Mouse (Mus musculus) right cerebral cortex, postnatal 10 days (tissue): ENCODE measurements around the gene Tlr5.

Experiments used
- DNase-seq, 2 experiments: peaks; one replicate each; pipeline ENCODE4 v3.0.0; 2021; ENCODE audit warnings: low spot score in 2 of 2

Gene Tlr5

DNA sequence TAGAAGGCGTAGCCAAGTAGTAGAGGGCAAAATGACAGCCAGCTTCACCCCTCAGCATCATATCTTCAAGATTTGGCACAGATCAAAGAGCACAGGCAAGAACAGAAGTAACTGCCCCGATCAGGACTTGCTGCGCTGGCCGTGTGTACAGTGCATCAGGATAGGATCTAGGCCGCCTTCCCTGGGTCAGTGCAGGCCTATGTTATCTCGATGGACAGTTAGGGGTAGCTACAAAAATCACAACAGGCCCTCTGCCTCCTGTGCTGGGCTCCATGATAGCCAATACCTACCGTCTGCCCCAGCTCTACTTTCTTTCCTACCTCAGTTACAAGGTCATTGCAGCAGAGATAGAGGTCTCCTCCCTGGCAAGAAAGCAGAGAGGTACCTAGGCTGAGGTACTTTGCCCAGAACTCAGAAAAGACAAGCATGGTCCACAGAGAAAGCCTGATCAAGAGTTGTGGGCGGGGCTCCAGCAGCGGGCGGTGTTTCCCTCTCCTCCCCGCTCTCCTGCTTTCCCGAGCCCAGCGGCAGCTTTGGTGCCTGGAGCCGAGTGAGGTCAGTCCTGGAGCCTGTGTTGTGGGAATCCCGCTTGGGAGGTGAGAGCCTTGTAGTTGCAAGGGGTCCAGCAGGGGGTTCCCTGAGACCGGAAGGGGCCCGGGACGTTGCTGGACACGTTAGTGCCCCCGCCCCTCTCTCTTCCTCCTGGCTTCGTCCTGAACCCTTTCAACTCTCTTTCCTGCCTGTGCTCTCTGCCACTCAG, at the start of gene Tlr5:
Gene Tlr5, plus strand, starts transcription at position 502 of the 760 bp plus-strand sequence.
- DNase-seq: peak in 1 of 2 experiments; percentile 50

DNA sequence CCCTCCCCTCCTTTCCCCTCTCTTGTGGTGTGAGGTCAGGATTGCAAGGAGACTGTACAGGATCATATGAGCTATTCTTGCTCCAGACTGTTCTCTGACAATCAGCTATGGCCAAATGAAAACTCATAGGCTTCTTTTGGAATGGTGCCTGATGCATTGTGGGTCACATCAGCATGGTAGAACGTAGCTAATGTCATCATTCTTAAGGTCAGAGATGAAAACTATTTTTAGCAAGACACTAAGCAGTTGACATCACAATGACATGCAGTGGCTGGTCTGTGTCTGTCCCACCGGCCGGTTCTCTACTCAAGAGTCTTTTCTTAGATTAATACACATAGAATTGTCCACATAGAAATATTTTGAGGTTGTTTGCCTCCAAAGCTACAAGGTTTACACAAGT, 48.9 kb upstream of the Tlr5 start:
- no peak for DNase-seq

DNA sequence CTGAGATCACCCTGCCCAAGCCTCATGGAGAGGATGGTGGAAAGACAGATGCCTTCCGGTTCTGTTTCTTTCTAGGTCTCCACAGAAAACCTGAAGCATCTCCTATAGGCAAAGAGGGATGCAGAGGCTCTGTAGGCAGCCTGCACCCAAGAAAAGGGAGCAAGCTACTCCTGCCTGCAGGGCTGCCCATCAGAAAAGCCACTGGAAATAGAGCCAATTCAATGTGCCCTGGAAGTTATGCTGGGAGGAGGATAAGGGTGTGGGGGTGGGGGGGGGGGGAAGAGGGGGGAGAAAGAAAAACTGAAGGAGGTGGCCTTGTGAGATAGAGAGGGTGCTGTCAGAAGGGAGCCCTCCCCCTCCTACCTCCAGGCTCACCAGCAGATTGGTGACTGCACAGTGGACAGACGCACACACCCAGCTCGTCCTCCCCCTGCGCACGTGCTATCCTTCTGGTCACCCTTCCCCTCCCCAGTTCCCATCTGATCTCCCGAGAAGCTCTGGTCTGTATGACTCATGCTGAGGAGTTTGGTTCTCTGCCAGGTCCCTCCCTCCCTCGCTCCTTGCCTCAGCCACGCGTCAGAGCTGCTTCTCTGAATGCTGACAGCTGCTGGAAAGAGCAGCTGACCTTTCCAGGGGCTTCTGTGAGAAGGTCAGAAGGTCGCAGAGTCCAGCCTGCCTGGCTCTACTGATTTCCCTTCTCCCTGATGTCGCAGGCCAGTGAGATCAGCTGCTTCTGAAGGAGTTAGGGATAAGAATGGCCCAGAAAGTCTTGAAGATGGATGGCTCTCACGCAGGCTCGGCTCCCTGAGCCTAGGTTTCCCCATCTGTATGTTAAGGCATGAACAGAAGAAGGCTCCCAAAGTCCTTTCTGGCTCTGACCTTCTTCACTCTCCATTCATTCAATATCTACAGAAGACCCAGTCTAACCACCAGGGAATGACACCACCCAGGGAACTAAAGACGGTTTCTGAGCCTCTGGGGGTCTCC, 46.2 kb upstream of the Tlr5 start:
- DNase-seq: peak; percentile 90 to 93

DNA sequence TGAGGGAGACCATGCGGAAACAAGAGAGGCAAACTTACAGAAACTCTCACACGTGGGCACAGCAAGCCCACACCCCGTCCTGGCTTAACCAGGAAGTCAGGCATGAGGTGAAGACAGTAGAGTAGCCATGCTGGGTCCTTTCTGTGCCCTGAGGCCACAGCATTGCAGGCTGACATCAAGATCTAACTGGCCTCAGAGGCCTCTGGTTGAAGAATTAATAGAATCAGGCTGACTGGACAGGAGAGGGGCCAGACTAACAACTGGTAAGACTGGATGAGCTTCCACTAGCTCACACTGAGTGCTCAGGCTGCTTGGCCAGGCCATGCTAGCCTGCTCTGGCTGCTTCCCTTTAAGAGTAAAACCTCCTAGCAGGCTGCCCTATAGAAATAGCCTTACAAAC, 45.5 kb upstream of the Tlr5 start:
- DNase-seq: no peak

DNA sequence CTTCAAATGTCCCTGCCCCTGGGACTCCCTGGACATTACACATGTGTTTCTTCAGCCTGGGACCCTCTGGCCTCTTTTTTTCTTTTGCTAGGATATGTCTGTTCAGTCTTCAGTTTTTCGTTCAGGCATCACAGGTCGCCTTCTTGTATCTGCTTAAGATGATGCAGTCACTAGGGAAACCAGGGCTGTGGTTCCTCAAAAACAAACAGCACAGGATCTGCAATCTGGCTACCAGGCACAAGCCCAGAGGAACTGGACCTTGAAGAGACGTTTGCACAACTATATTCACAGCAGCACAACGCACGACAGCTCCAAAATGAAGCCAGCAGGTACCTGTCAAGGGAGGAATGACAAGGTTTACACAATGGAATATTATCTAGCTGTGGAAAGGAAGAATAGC, 45.0 kb upstream of the Tlr5 start:
- DNase-seq: no peak

DNA sequence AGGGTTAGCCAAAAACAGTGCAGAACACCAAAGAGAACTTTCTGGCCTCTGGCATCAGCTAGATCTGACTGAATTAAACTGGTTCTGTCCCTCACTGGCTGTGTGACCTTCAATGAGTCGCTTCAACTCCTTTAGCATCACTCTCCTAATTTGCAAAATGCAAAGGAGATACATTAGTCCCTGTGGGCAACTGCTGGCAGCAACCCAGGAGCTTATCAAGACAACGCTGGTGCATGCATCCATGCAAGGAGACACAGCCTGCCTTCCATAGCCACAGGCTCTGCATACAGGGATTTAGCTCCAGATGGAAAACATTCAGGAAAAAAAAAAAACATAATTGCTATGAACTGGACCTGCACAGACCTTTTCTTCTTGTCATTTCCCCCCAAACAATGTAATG, 42.0 kb upstream of the Tlr5 start:
- DNase-seq: no peak

DNA sequence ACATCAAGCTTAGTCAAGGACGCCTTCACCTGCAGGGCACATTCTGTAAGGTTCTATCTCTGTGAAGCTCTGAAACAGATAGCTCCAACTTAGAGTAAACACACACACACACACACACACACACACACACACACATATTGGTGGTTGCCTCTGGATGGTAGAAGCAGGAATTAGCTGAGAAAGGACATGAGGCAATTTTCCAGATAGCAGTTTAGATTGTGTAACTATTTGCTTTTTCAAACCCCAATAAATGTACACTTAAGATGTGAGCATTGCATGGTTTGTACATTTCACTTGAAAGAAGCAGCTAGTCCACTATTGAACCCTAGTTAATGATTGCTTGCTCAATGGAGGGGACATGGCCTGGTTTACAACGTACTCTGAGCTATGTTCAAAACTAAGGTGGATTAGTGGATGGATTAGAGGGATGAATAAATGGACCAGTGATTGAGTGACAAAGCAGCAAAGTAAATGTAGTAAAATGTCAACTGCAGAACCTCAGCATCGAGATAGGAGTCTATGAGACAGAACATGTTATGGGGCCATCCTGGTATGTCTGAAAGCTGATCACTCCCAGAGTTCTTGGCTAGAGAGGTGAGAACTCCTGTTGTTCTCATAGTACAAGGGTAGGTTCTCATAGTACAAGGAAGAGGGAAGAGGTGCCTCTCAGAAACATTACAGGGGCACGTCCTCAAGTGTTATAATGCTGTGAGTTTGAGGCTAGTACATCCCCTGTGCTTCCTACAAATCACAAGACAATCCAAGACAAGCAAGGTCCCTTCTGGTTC, 40.3 kb upstream of the Tlr5 start:
- DNase-seq: no peak

DNA sequence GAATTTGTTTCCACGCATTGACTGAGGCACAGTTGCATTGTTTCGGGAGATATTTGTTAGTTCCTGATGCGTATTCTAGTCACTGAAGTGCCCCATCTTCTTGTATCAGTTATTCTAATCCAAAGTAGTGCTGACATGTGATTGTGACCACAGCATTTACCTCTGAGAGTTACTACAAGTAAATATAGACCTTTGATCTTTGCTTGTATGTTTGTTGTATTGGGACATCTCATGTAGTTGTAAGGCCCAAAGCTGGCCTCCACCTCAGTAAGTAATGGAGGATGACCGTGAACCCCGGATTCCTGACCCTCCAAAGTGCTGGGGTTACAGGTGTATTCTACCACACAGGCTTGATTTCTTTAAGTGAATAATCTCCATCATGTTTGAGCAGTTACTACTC, 38.4 kb upstream of the Tlr5 start:
- no peak for DNase-seq

DNA sequence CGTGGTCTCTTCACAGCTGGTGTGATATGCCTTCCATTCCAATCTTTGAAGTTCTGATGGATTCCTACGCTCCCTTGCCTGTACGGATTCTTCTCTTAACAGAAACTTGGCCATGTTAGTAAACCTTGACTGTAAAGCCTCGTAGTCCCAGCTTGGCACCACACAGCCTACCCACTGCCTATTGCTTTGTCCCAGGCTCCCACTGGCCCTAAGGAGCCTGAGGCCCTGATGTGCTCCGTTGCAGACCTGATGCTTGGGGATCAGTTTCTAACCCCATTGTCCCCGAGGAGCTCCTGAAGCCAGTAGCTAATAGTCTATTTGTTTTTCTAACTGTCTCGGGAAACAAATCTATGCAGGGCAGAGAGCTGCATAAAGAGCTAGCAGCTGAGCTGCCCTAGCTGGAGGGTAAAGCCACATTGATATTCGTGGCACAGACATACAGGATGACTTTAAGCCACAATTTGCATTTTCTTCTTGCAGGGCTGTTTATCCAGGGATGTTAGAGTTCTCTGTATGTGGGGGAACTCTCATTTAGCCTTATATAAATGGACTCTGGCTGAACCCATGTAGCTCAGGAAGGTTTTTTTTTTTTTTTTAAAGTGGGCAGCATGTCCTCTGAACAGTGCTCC, 35.8 kb upstream of the Tlr5 start:
- DNase-seq: no peak

DNA sequence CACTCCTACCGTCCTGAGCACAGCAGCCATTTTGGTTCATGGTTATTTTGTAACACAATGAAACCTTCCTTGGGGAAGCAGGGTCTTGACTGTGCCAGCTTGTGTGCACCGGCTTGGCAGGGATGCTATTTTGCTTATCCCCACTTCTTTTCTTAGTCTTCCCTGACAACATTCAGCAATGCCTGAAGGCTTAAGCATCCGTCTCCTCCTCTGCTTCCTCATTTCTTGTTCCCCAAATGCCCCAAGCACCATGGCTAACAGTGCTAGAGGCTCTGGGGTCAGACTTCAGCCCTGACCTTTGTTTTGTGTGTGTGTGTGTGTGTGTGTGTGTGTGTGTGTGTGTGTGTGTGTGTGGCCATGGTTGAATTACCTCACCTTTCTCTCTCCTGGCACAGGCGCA, 31.8 kb upstream of the Tlr5 start:
- DNase-seq: peak; percentile 35 to 39

DNA sequence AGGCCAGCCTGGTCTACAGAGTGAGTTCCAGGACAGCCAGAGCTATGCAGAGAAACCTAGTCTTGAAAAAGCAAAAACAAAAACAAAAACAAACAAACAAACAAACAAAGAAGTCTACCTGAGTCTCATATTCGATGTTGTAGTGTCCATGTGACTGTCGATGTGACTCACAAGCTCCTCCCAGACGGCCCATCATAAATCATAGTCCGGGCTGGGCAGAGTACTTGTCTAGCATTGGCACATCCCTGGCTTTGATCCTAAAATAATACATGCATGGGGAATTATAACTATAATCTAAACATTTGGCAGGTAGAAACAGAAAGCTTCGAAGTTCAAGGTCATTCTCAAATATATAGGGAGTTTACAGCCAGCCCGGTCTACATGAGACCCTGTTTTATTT, 28.1 kb upstream of the Tlr5 start:
- DNase-seq: no peak

DNA sequence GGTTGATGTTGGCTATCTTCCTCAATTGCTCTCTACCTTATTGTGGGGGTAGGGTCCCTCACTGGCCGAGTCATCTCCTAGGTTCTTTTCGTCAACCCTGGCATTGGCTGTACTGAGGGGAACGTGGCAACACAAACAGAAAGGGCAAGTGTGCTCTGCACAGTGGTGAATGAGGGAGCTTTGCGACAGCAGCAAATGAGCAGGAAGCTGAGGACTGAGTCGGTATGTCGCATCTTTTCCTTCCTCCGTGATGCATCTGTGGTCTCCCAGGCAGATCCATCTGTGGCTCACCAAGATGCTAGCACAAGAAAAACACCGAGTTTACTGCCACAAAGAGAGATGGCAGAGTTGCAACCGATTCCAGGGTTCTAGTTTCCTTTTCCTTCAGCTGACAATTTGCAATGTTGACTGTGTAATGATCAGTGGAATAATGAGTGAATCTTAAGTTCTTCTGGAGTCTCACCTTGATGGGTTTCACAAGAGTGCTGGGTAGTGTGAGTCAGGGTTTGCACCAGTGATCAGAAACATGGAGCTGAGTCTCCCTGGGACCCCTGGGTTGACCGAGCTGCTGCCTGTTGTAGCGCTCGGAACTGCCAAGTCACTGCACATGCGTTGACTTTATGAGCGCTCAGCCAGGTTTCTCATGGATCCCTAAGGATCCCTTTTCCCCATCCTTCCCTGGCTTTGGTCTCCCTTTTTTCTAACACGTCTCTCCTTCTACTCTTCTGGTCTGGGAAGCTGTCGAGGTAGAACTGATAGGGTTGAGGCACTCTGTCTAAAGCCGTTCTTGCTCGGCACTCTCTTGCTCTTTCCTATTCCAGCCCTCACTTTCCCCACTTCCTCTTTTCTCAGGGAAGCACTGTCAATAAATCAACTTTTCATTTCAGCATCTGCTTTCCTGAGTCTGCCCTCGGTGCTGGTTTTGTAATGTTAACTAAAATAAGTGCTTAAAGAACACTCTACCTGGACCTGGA, 26.4 kb upstream of the Tlr5 start:
- DNase-seq: no peak

DNA sequence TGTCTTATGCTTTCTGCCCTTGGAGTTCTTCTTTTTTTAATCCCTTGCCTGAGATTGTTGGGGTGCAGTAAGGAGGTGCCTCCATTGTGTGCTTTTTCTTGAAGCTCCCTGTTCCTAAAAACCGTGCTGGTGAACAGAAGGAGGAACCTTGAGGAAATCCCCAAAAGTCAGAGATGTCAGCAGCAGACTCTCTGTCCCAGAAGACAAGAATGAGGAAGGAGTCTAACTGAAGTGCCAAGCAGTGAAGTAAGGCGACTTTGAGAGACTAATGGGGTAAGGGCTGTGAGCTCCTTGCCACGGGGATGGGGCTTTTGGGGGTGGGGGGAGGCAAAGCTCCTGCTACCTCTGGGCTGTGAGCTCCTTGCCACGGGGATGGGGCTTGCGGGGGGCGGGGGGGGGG, 19.1 kb upstream of the Tlr5 start:
- DNase-seq: no peak

DNA sequence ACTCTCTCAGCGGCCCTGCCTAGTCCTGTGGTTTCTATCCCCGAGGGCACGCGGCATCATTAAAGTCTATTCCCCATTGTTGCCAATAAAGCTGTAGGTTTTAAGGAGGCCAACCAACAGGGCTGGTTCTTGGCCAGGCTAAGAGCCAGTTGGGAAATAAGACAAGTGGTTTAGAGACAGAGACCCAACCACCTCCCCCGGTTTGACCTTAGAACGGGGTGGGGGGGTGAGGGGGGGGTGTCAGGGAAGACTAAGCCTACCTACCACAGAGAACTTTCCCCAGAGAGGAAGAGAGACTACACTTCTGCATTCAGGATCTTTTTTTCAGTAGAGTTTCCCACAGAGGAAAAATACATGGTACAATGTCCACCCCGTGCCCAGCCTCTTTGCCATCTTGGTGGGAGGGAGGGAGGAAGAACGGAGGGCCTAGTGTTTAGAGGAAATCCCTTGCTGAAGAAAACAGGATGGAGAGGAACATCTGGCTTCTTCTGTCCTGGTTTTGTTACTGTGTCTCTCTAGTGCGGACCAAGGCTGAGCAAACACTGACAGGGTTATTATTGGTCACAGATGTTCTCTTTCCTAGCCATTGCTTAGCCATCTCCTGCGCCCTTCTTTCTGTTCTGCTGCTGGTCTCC, 17.0 kb upstream of the Tlr5 start:
- no peak for DNase-seq

DNA sequence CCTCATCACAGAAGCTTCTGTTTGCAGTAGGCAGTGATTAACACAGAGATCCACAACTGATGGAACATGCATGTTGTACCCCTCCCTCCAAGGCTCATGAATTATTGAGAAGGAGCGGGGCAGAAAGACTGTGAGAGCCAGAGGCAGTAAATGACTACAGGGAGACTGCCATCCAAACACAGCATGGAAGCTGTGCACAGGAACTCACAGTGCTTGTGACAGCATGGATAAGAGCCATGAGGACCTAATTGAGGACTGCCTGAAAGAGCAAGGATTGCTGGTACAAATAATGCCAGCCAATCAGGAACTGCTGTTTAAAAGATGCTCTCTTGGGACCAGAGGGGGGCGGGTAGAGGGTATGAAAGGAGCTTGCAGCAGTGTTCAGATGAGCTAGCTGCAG, 12.7 kb upstream of the Tlr5 start:
- no peak for DNase-seq

DNA sequence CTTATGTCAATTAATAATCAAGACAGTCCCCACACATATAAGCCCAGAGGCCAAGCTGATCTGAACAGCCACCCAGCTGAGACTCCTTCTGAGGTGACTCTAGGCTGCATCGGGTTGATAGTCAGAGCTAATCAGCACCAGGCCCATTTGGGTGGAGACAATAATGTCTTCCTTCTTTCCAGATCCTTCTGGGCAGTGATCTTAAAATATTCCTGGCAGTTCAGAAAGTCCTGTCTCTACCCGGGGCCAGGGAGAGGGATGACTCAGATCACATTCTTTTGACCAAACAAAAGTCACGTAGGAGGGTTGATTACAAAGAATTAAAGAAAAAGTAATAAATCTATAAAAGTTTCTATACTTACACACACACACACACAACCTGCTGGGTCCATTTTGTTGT, 10.7 kb upstream of the Tlr5 start:
- no peak for DNase-seq

DNA sequence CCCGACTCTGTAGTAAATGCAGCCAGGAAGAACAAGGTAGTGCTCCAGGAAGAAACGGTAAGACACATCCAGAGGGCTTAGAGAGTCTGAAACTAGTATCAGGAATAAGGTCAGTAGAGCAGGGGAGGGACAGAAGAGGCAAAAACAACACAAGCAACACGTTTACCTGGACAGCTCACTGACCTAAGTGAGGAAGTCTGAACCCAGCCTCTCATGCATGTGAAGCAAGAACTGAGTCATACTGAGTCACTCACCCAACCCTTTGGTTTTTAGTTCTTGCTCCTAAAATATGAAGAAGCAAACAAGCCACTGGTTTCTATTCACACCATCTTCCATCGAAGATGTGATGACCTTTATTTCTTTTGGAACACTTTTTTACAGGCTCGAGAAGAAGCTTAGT, 9.9 kb upstream of the Tlr5 start:
- no peak for DNase-seq

DNA sequence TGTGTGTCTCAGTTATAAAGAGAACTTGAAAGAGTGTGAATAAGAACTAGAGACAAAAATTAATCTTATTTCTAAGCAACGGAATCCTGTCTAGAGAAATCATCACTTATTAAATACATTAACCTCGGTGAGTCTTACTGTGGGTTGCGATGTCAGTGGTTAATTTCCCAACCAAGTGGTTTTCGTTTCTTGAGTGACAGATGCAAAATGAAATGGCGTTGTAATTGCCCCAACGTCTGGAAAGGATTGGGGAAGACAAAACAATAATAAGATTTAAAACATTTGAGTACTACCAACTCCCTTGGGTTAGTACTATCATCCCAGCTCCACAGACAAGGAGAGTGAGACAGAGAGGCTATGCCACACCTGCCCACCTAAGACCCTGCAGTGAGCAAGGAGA, 9.0 kb upstream of the Tlr5 start:
- no peak for DNase-seq

DNA sequence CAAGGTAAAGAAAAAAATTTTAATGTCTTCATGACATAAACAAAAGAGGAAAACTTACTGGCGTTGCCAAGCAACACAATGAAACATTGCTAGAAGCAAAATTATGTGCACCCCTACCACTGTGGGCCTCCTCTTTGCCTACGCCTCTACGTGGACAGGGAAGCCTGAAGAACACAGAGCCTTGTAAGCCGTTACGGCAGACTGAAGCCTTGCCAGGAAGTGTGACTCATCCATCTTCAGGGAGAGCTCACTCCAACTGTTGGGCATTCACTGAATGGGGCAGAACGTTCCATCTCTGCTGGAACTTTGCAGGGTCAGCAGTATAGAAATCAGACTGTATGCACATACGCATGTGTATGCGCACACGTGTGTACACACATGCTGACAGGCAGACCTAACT, 3.3 kb upstream of the Tlr5 start:
- peak; percentile 71 to 76 for DNase-seq

DNA sequence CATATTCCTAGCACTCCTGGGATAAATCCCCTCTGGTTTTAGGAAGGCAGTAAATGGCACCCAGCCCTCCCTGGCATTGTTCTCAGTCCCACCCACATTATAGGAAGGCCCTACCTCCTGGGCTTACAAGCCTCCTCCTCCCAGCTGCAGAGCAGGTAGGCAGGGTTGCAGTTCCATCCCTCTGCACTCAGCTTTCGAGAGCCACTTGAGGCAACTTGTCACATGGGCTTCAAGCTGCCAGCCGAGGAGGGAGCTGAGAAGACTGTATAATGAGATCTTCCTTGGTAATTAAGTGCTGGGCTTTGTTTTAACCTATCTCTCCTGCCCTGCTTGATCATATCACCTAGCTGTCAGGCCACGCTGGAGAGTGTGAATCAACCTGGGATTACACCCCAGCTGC, 1.4 kb upstream of the Tlr5 start:
- no peak for DNase-seq
